Mouse (Mus musculus) kidney, postnatal 0 days (tissue): ENCODE results near the gene Ttc33. TPM values are rescaled to one million over a fixed set of nuclear protein-coding genes. Genes with fewer than 3 reads are reported as not detected.

Source experiments
- ATAC-seq: fragments of 200-750 bp; cut with Nextera tagmentation; replicated peaks from 2 replicates; pipeline ENCODE4 v1.8.0; 2017; ENCODE audit warnings: low read depth, moderate number of reproducible peaks, moderate TSS enrichment, moderate library complexity; ENCODE audit not compliant: low FRiP score
- DNase-seq: peaks from one replicate; pipeline ENCODE4 v3.0.0-alpha.2; 2016; ENCODE audit warnings: low spot score
- H3K27ac ChIP-seq: fragments of 300-500 bp; sonication (generic); 2 replicates; pipeline ENCODE4 v1.5.1; 2014; ENCODE audit warnings: mild to moderate bottlenecking
- H3K27me3 ChIP-seq: fragments of 300-500 bp; sonication (generic); 2 replicates; pipeline ENCODE4 v1.6.1; 2014; ENCODE audit warnings: low read length, mixed read lengths; ENCODE audit not compliant: insufficient read depth
- H3K36me3 ChIP-seq: fragments of 300-500 bp; sonication (generic); 2 replicates; pipeline ENCODE4 v1.6.1; 2014; ENCODE audit warnings: low read length, mixed read lengths; ENCODE audit not compliant: insufficient read depth
- H3K4me1 ChIP-seq: fragments of 300-500 bp; sonication (generic); replicated peaks from 2 replicates; pipeline ENCODE4 v1.6.1; 2014; ENCODE audit warnings: antibody characterized with exemption, low read length, mixed read lengths; ENCODE audit not compliant: insufficient read depth
- H3K4me2 ChIP-seq: fragments of 300-500 bp; sonication (generic); 2 replicates; pipeline ENCODE4 v1.6.1; 2014; ENCODE audit warnings: mild to moderate bottlenecking, low read length, moderate library complexity, mixed read lengths
- H3K4me3 ChIP-seq: fragments of 300-500 bp; sonication (generic); replicated peaks from 2 replicates; pipeline ENCODE4 v1.5.1; 2014; ENCODE audit warnings: low read depth, low read length
- H3K9ac ChIP-seq: fragments of 300-500 bp; sonication (generic); 2 replicates; pipeline ENCODE4 v1.6.1; 2014; ENCODE audit warnings: low read depth, low read length
- H3K9me3 ChIP-seq: fragments of 300-500 bp; sonication (generic); replicated peaks from 2 replicates; pipeline ENCODE4 v1.6.1; 2016; ENCODE audit warnings: low read length, inconsistent platforms, mixed read lengths
- CTCF ChIP-seq: IDR thresholded peaks from 2 replicates; pipeline ENCODE4 v1.5.1; 2016; ENCODE audit warnings: antibody characterized with exemption, low read depth, mild to moderate bottlenecking, moderate library complexity
- WGBS: fragments of 180-500 bp; shearing (Covaris S2); extraction: QIAGEN DNeasy Blood & Tissue Kit; methylation state at CpG from one replicate; pipeline ENCODE4 v1.1.7; 2014; 5-methylcytosine and 5-hydroxymethylcytosine counted together
- polyA plus RNA-seq: library from polyadenylated mRNA; unstranded; fragments of >200 nt; fragmentation: Nextera tagmentation; extraction: Ambion mirVana; gene quantifications from 2 replicates; pipeline ENCODE4 v1.2.1, GENCODE M21; 2015

Gene Ttc33
- polyA plus RNA-seq, 1 experiment from 2014 or later = 45.9 TPM

GRCm38 (mm10) chr15:5262095-5262667 lies 76.9 kb downstream of the Ttc33 start:
- ATAC-seq (0 out of 2 replicates have a peak, but pooled peaks have one; percentile 54), DNase-seq (peak; percentile 20)
- no peaks in the 10 kb centered on the region for H3K27me3 ChIP-seq
- TF ChIP-seq CTCF = no peak
- H3K4me3 ChIP-seq = no peak overlapping the region
- no peak overlapping the region for H3K27ac ChIP-seq
- no peak overlapping the region for H3K9ac ChIP-seq
- peak overlapping the region; percentile 21 for H3K4me2 ChIP-seq
- no peaks in the 10 kb centered on the region for H3K4me1 ChIP-seq
- no peaks in the 10 kb centered on the region for H3K9me3 ChIP-seq
- 54% methylated on average over 13 of the region's 13 CpGs for WGBS
- no peaks in the 10 kb centered on the region for H3K36me3 ChIP-seq

GRCm38 (mm10) chr15:5262874-5263504 lies 77.7 kb downstream of the Ttc33 start:
- Histone ChIP-seq H3K36me3 (no peaks in the 10 kb centered on the region), H3K27ac (no peak overlapping the region), H3K27me3 (no peaks in the 10 kb centered on the region), H3K4me3 (0 out of 2 replicates have a peak overlapping the region, but pooled peaks have one; percentile 4), H3K9me3 (no peaks in the 10 kb centered on the region), H3K9ac (no peak overlapping the region), H3K4me2 (peak overlapping the region; percentile 32; the same call in 1 of the 2 replicates), H3K4me1 (no peaks in the 10 kb centered on the region)
- no peak for TF ChIP-seq CTCF
- no peak for ATAC-seq
- WGBS = 22% methylated on average over 10 of the region's 10 CpGs
- peak; percentile 57 for DNase-seq

GRCm38 (mm10) chr15:5266095-5266494 lies 80.8 kb downstream of the Ttc33 start:
- no peak for TF ChIP-seq CTCF
- Histone ChIP-seq H3K9ac (no peak overlapping the region), H3K4me3 (no peak overlapping the region), H3K4me2 (no peak overlapping the region), H3K27ac (no peak overlapping the region), H3K9me3 (no peaks in the 10 kb centered on the region), H3K36me3 (no peaks in the 10 kb centered on the region), H3K27me3 (no peaks in the 10 kb centered on the region), H3K4me1 (no peaks in the 10 kb centered on the region)
- no peak for ATAC-seq
- 74% methylated on average over 3 of the region's 3 CpGs for WGBS
- DNase-seq = no peak

Other genes with a start within 250 kb of the Ttc33 start
- gene C7, start 121.8 kb upstream of the Ttc33 start, polyA plus RNA-seq = 0.32 and 0.50 TPM in 2 replicates
- gene Card6, start 77.0 kb upstream of the Ttc33 start, polyA plus RNA-seq = 1.4 and 2.2 TPM in 2 replicates
- 742 and 859 TPM in 2 replicates for gene Rpl37, start 68.9 kb upstream of the Ttc33 start, polyA plus RNA-seq
- gene Prkaa1, start 41.7 kb upstream of the Ttc33 start, polyA plus RNA-seq = 19.9 and 21.0 TPM in 2 replicates
- gene Ptger4, start 58.7 kb downstream of the Ttc33 start, polyA plus RNA-seq = 4.6 and 5.3 TPM in 2 replicates